Mouse (Mus musculus) A20 (cell line): ENCODE results near the gene Gm6899.
A peak's percentile ranks its signal among the peaks of the same experiment; 100 is the strongest.

Experiments
- DNase-seq: peaks from one replicate; pipeline ENCODE4 v3.0.0-alpha.2; 2011; ENCODE audit warnings: low read depth, low spot score

Gene Gm6899

GRCm38 (mm10) chr11:26642141-26642540 is 49.1 kb downstream of the Gm6899 start:
- peak; percentile 29 for DNase-seq
